Mouse (Mus musculus) mammary gland, adult 2 months (tissue): ENCODE measurements around the gene Vps37c. TPM values are rescaled to one million over a fixed set of nuclear protein-coding genes. Genes with fewer than 3 reads are reported as not detected.

Experiments used
- polyA plus RNA-seq: library from polyadenylated mRNA; depleted of rRNA; stranded (reverse); fragments of >200 nt; gene quantifications from 2 replicates; pipeline ENCODE4 v1.2.3, GENCODE M21; 2012; ENCODE audit warnings: low replicate concordance; rRNA removed

The Vps37c gene
- 32.3 and 38.6 TPM in 2 replicates for polyA plus RNA-seq

GRCm38 (mm10) chr19:10688537-10689352 is at the start of gene Vps37c:
Vps37c (plus strand) TSS chr19:10688735.

GRCm38 (mm10) chr19:10677915-10678771 is 10.4 kb upstream of the Vps37c start, which contains the start of gene Pga5:
Pga5 (minus strand) TSS chr19:10678071.

GRCm38 (mm10) chr19:10738811-10739210 is 50.3 kb downstream of the Vps37c start, which contains the start of gene Cd5:
Cd5 (minus strand) TSS chr19:10739002.

Other genes with a start within 250 kb of the Vps37c start
- gene Lrrc10b, start 231.3 kb upstream of the Vps37c start, polyA plus RNA-seq, result 0.63 and 1.8 TPM in 2 replicates
- 0.22 and 0.73 TPM in 2 replicates for gene Ppp1r32, start 205.8 kb upstream of the Vps37c start, polyA plus RNA-seq
- 34.0 and 45.2 TPM in 2 replicates for gene Cpsf7, start 163.5 kb upstream of the Vps37c start, polyA plus RNA-seq
- gene Sdhaf2, start 162.6 kb upstream of the Vps37c start, polyA plus RNA-seq, result 16.4 and 43.7 TPM in 2 replicates
- gene Tmem216, start 132.5 kb upstream of the Vps37c start, polyA plus RNA-seq, result 21.1 and 55.6 TPM in 2 replicates
- gene Cyb561a3, start 111.6 kb upstream of the Vps37c start, polyA plus RNA-seq, result 92.5 and 94.4 TPM in 2 replicates
- 8.3 and 17.2 TPM in 2 replicates for gene Tmem138, start 111.4 kb upstream of the Vps37c start, polyA plus RNA-seq
- gene Ddb1, start 83.4 kb upstream of the Vps37c start, polyA plus RNA-seq, result 85.3 and 152 TPM in 2 replicates
- gene Tkfc, start 83.1 kb upstream of the Vps37c start, polyA plus RNA-seq, result 12.8 and 15.2 TPM in 2 replicates
- gene Vwce, start 54.5 kb upstream of the Vps37c start, polyA plus RNA-seq, result 0.14 and 0.24 TPM in 2 replicates
- not detected in 2 replicates for gene Pga5, start 10.7 kb upstream of the Vps37c start, polyA plus RNA-seq
- gene Cd5, start 50.3 kb downstream of the Vps37c start, polyA plus RNA-seq, result 23.5 and 40.4 TPM in 2 replicates
- gene Cd6, start 141.3 kb downstream of the Vps37c start, polyA plus RNA-seq, result 28.7 and 46.6 TPM in 2 replicates
- gene Slc15a3, start 151.0 kb downstream of the Vps37c start, polyA plus RNA-seq, result 15.3 and 24.6 TPM in 2 replicates
- gene Tmem132a, start 181.2 kb downstream of the Vps37c start, polyA plus RNA-seq, result 21.3 and 34.9 TPM in 2 replicates
- gene Tmem109, start 193.3 kb downstream of the Vps37c start, polyA plus RNA-seq, result 153 and 263 TPM in 2 replicates
- 222 and 340 TPM in 2 replicates for gene Prpf19, start 206.5 kb downstream of the Vps37c start, polyA plus RNA-seq
- gene Zp1, start 231.9 kb downstream of the Vps37c start, polyA plus RNA-seq, result 0.10 and 0.12 TPM in 2 replicates
- gene Ptgdr2, start 248.4 kb downstream of the Vps37c start, polyA plus RNA-seq, result 1.4 and 4.2 TPM in 2 replicates